Mouse (Mus musculus) olfactory bulb, adult 2 months (tissue): ENCODE results near the gene 3110082I17Rik.

Source experiments
- CTCF ChIP-seq: fragments of 200-500 bp; IDR thresholded peaks from 2 replicates; pipeline ENCODE4 v1.5.1; 2012; ENCODE audit warnings: low read depth, mild to moderate bottlenecking, low read length, moderate library complexity; ENCODE audit not compliant: insufficient read depth
- POLR2A ChIP-seq: fragments of 200-500 bp; IDR thresholded peaks from 2 replicates; pipeline ENCODE4 v1.6.1; 2012; ENCODE audit warnings: mild to moderate bottlenecking, low read depth, low read length, moderate library complexity; ENCODE audit not compliant: insufficient read depth

- TF ChIP-seq CTCF (no peak), POLR2A (no peak)
These were observed 3.1 kb downstream of the 3110082I17Rik start for GRCm38 (mm10) chr5:139457241-139457640.
